Mouse (Mus musculus) c-Kit-negative CD71-positive TER-119-positive erythroid progenitor cells, embryonic 14.5 days (primary cell): ENCODE measurements around the gene Arid5b.

Experiments
- DNase-seq: peaks from one replicate; pipeline ENCODE4 v3.0.0-alpha.2; 2013; ENCODE audit warnings: low read depth, low spot score

Arid5b gene

DNA sequence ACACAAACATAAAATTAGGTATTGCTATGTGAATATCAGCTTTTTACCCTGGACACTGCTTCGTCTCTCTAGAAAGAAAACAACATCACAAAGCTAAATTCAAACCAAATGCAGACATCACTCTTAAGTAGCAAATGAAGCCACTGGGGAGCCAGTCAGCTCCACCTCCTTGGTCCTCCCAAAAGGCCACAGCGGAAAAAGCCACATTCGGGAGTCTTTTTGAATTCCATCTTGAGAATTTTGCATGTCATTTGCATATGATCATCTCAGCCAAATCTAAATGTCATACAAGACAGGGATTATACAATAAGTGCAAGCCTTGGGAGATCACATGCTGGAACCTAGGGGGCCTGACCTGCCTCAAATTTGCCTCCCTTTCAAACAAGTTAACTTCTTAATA, 85.0 kb downstream of the Arid5b start:
- no peak for DNase-seq

- no peak for DNase-seq
Observed at GRCm38 (mm10) chr10:68192824-68193255, 85.7 kb downstream of the Arid5b start.

DNA sequence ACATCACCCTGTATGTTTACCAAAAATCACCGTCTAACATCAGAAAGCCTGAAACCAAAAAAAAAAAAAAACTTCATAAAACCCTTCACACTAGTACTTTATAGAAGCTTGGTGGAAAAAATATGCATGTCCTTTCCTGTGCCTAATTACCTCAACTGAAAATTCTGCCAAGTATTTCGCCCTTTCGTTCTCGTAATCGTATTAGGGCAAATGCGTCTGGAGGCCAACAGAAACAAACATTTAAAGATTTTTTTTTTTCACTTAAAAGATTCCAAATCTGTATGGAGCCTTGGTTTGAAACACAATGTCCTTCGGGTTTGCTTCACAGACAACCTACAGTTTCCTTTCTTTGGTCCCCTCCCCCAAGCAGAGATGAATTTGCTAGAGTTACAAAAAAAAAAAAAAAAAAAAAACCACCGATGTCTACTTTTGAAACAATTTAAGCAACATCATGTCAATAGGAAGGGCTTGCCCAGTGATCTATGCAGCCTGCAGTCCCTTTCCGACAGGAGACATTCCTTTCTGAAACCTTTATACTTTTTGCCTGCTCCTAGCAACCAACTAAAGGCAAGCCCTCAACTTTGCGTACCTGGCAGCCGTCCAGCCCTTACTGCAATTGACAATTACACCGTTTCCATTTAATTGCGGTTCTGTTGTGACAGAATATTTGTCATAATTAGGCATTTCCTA, 86.7 kb downstream of the Arid5b start:
- DNase-seq: no peak

DNA sequence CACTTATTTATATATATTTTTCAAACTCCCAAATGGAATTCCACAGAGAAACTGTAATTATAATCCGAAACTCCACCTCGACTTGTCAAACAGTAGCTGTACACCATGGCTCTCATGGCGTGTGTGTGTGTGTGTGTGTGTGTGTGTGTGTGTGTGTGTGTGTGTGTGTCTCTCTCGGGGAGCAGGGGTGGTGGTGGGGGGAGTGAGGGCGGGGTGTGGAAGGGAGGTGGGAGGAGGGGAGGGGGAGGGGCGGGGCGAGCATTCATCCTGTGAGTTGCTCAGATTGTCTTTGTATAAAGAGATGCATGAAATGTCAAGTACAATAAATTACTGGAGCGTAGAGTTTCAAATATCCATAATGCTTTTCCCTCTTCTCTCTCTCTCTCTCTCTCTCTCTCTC, 87.4 kb downstream of the Arid5b start:
- DNase-seq: no peak

GRCm38 (mm10) chr10:68189847-68190246, 88.7 kb downstream of the Arid5b start:
- DNase-seq: no peak

- DNase-seq: no peak
Observed at GRCm38 (mm10) chr10:68183096-68183495, 95.4 kb downstream of the Arid5b start.

DNA sequence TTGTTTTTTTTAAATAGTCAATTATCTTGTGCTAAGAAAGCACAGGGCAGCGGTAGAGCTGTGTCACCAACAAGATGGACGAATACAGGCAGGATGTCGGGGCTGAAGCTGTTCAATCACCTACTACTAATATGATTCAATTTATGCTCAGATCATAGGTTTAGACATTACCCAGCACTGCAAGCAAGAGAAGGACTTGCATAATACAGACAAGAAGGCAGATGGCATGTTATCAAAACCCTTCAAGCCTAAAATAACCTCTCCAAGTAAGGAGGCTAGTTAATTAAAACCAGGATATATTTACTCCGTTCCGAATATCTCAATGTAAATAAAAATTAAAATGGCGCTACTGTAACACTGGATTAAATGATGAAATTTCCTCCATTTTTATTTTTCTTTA, 96.3 kb downstream of the Arid5b start:
- no peak for DNase-seq

GRCm38 (mm10) chr10:68181156-68181555, 97.4 kb downstream of the Arid5b start:
- DNase-seq: no peak

DNA sequence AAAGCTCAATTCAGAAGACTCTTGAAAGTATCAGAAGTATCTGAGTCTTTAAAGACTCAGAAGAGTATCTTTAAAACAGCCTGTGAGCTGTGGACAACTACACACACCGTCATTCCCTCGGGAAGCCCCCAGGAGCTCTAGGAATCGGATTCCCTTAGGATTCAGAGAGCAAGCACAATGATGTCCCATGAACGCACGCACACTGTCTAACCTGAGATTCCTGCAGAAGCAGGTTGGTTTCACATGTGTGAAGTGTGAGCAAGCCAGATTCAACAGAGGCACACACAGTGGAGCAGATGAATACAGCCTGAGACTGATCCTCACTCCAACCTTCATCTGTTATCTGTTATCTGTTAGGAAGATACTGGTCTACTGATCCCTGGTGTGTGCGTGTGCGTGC, 97.8 kb downstream of the Arid5b start:
- no peak for DNase-seq

GRCm38 (mm10) chr10:68180151-68180550, 98.4 kb downstream of the Arid5b start:
- peak; percentile 46 for DNase-seq

DNA sequence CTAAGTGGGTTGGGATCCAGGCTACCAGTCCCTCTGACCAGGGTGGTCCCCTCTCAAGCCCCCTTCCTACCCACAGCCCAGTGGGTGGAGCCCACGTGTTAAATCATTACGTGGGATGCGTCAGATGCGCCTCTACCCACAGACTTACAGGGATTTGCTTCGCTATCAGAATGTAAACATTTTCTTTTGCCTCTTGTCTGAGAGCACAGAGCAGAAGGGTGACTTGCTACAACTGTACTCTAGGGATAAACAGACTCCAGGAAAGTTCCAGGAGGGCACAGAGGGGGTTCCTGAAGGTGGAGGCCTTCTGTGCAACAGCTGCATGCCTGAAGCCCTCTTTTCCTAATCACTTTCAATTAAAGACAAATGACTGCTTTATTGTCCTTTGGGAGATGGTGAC, 98.8 kb downstream of the Arid5b start:
- DNase-seq: peak; percentile 3

DNA sequence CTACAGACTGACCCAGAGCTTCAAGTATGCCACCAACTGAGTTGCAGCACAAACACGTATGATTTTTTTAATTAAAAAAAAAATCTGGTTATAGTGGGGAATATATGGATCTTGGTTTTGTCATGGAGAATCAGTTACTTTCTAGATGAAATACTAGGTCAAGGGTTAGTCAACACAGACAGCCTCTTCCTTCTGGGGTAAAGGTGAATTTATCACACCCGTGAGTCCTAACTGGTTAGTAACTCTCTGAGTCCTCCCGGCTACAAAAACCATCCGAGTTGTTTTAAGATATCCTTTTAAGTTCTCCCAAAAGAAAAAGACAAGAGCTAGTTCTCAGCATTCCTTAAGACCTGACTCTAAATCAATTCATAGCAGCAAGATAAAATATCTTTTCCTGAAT, 99.2 kb downstream of the Arid5b start:
- DNase-seq: no peak

GRCm38 (mm10) chr10:68177697-68178485, 100.6 kb downstream of the Arid5b start:
- DNase-seq: no peak

DNA sequence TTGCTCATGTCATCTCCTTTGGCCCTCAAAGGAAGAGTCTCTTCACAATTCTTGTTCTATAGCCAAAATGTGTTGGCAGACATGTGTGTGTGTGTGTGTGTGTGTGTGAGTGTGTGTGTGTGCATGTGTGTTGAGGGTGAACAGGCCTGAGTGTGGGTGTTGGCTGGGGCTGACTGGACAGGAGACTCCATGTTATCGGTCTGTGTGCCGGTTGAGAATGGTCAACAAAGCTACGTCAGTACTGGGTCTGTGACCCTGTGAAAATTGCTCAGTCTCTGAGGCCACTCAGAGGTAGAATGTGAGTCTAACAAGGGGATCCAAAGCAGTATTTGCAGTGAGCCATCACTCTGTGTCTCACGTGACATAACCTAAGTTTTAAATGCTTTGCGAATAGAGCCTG, 102.7 kb downstream of the Arid5b start:
- DNase-seq: no peak

DNA sequence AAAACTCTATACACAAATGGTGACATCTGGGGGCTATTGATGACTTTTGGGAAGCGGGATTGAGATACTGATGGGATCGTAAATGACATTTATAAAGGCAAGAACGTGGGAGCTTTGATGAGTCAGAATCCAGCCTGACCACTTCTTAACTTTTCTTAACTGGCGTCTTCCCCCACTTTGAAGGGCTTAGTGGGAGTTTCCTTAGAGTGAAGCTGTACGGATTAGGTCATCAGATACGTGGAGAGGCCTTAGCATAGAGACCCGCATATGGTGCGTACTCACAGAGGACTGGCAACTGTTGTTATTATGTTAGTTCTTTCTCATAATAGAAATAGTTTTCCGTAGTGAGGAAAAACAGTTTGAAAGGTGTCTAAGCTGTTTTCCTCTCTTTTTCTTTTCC, 104.9 kb downstream of the Arid5b start:
- DNase-seq: no peak

GRCm38 (mm10) chr10:68172906-68173305, 105.6 kb downstream of the Arid5b start:
- no peak for DNase-seq

DNA sequence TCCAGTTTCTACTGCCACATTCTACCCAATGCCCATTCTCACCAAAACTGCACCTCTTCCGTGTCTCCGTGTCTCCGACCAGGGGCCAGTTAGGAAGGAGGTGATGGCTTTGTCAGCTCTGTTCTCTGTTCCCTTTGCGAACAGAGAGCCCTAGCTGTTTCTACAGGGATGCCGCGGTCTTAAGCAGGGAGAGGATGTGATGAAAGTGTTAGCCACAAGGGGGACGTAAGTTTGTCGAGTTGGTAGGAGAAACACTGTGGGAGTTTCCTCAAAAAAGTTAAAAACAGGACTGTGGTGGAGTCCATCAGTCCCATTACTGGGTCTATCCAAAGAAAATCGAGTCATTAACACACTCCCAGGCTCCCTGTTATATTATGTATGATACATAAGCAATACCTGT, 106.6 kb downstream of the Arid5b start:
- DNase-seq: no peak

GRCm38 (mm10) chr10:68168613-68169012, 109.9 kb downstream of the Arid5b start:
- no peak for DNase-seq

- DNase-seq: no peak
Observed at GRCm38 (mm10) chr10:68168141-68168540, 110.4 kb downstream of the Arid5b start.

DNA sequence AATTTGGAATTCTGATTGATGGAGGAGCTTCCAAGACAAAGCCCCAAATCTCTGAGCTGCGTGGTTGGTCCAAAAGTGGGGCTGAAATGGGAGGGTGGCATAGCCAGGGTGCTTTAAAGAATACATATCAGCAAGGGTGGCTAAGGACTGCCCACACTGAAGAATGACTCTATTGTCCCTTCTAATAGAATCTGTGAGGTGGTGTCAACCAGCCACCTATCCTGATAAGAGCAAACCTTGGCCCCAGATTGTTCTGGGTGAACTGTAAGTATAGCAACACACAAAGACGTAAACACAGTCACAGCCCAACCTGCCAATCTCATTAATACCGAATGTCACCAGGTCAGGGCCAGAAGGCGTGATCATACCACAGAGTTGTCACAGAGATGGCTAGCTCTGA, 111.4 kb downstream of the Arid5b start:
- DNase-seq: no peak

- DNase-seq: no peak
Observed at GRCm38 (mm10) chr10:68166695-68167086, 111.8 kb downstream of the Arid5b start.

DNA sequence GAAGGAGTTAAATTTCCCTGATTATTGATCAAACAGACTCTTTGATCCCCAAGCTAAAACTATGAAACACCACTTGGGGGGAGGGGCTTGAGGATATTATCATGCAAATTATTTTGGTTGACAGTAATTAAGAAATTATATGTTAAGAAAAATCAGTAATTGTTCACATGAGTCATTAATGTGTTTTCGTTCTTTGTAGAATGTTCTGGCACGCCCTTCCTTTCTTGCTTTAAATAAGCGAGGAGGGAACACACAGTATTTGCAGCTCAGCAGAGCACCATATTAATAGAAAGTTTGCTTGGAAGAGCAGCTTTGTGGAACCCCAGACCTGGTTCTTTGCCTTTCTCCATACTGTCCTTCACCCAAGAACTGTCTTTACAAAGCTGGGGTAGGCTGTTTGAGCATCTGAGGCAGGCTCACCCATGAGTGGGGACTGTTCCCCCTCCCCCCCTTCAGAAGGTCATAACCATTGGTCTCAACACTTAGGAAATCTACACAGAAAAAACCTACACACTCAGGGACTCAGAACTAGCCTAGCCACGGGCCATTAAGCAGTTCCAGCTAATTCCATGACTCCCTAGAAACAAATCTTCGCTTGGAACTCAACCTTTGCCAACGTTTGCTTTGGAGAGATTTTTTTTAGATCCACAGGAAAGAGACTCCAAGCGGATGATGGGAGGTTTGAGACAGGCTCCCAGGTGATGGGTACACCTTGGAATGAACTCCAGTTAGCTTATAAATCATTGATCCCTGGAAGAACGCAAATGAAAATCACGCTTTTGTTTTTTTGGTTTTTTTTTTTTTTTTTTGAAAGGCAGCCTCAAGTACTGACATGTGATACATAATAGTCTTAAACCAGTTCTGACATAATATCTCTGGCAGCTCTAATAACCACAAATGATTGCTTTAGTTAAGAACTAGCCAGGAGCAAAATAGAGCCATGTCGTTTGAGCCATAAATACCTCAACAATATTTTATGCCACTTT, 112.5 kb downstream of the Arid5b start:
- no peak for DNase-seq
